Mouse (Mus musculus): ENCODE results near the gene Pou6f1. TPM values are rescaled to one million over a fixed set of nuclear protein-coding genes. Genes with fewer than 3 reads are reported as not detected.

The Pou6f1 gene
- total RNA-seq, 2 experiments from 2014 or later = 11.1 to 14.2 TPM

Small RNA genes lying within 50 kb of the gene (microRNA-seq; reads per million reads assigned to microRNA genes)
- gene Mir6961 = 0 reads per million in 2 experiments

Other genes starting within 250 kb of the Pou6f1 start
- not detected for gene Methig1, start 246.8 kb downstream of the Pou6f1 start, total RNA-seq (2021)
- gene Mettl7a2, start 246.8 kb downstream of the Pou6f1 start, total RNA-seq (2021) = 1 to 10 TPM; 1.1 to 1.5 TPM
- gene Higd1c, start 235.4 kb downstream of the Pou6f1 start, total RNA-seq (2021) = not detected
- not detected for gene Gm5475, start 177.8 kb downstream of the Pou6f1 start, total RNA-seq (2021)
- gene Slc11a2, start 174.9 kb downstream of the Pou6f1 start, total RNA-seq (2021) = 10 to 100 TPM; 37.8 to 44.5 TPM
- gene Letmd1, start 131.0 kb downstream of the Pou6f1 start, total RNA-seq (2021) = 10 to 100 TPM; 10.2 to 23.2 TPM
- gene Csrnp2, start 104.5 kb downstream of the Pou6f1 start, total RNA-seq (2021) = 1 to 10 TPM; 1.9 to 2.6 TPM
- gene Tfcp2, start 48.0 kb downstream of the Pou6f1 start, total RNA-seq (2021) = 10 to 100 TPM; 11.3 to 14.7 TPM
- 100 to 1,000 TPM; 152 to 194 TPM for gene Dazap2, start 15.4 kb upstream of the Pou6f1 start, total RNA-seq (2021)
- gene Smagp, start 37.0 kb upstream of the Pou6f1 start, total RNA-seq (2021) = 10 to 100 TPM; 11.3 to 18.5 TPM
- gene Bin2, start 69.6 kb upstream of the Pou6f1 start, total RNA-seq (2021) = 1 to 10 TPM; 1.6 to 5.1 TPM
- gene Cela1, start 87.9 kb upstream of the Pou6f1 start, total RNA-seq (2021) = 1 to 10 TPM; 1.3 TPM
- gene Galnt6, start 129.4 kb upstream of the Pou6f1 start, total RNA-seq (2021) = 1 to 10 TPM in 1 of 2 experiments, under 1 TPM in 1; 0.62 to 1.3 TPM
- gene Slc4a8, start 161.8 kb upstream of the Pou6f1 start, total RNA-seq (2021) = 1 to 10 TPM; 1.9 to 4.8 TPM

Measured in heart, adult 18-20 months (tissue).